Mouse (Mus musculus) MN1 (cell line): ENCODE measurements around the gene Whrn.

ENCODE experiments used
- DNase-seq: peaks from one replicate; pipeline ENCODE4 v3.0.0-alpha.2; 2016; ENCODE audit warnings: low spot score

Whrn gene

GRCm38 (mm10) chr4:63444362-63445066 is 51.3 kb downstream of the Whrn start:
- no peak for DNase-seq

- DNase-seq, result no peak
Observed at GRCm38 (mm10) chr4:63443101-63443500, 52.7 kb downstream of the Whrn start.

GRCm38 (mm10) chr4:63441616-63442015 is 54.2 kb downstream of the Whrn start:
- DNase-seq, result no peak

- no peak for DNase-seq
Observed at GRCm38 (mm10) chr4:63440262-63440661, 55.5 kb downstream of the Whrn start.

- DNase-seq, result no peak
Observed at GRCm38 (mm10) chr4:63437968-63438367, 57.8 kb downstream of the Whrn start.

- DNase-seq, result no peak
Observed at GRCm38 (mm10) chr4:63437119-63437815, 58.5 kb downstream of the Whrn start.

GRCm38 (mm10) chr4:63435402-63435801 is 60.4 kb downstream of the Whrn start:
- DNase-seq, result no peak

GRCm38 (mm10) chr4:63431098-63431497 is 64.7 kb downstream of the Whrn start:
- DNase-seq, result no peak

- DNase-seq, result no peak
Observed at GRCm38 (mm10) chr4:63430357-63430756, 65.4 kb downstream of the Whrn start.

- DNase-seq, result no peak
Observed at GRCm38 (mm10) chr4:63426308-63426707, 69.5 kb downstream of the Whrn start.

- DNase-seq, result no peak
Observed at GRCm38 (mm10) chr4:63423811-63424210, 72.0 kb downstream of the Whrn start.

- DNase-seq, result no peak
Observed at GRCm38 (mm10) chr4:63423231-63423630, 72.6 kb downstream of the Whrn start.

- DNase-seq, result no peak
Observed at GRCm38 (mm10) chr4:63420143-63420920, 75.5 kb downstream of the Whrn start.

- DNase-seq, result no peak
Observed at GRCm38 (mm10) chr4:63418270-63418669, 77.5 kb downstream of the Whrn start.

GRCm38 (mm10) chr4:63417318-63417957 is 78.4 kb downstream of the Whrn start:
- peak; percentile 77 for DNase-seq

GRCm38 (mm10) chr4:63414951-63415350 is 80.8 kb downstream of the Whrn start:
- no peak for DNase-seq

GRCm38 (mm10) chr4:63411222-63411621 is 84.6 kb downstream of the Whrn start:
- peak; percentile 14 for DNase-seq

GRCm38 (mm10) chr4:63410583-63410934 is 85.2 kb downstream of the Whrn start:
- DNase-seq, result peak; percentile 94

GRCm38 (mm10) chr4:63409908-63410582 is 85.7 kb downstream of the Whrn start:
- peak; percentile 82 for DNase-seq

- DNase-seq, result peak; percentile 80
Observed at GRCm38 (mm10) chr4:63409317-63409907, 86.4 kb downstream of the Whrn start.

GRCm38 (mm10) chr4:63408649-63409048 is 87.1 kb downstream of the Whrn start:
- DNase-seq, result peak; percentile 69
